Mouse (Mus musculus) megakaryocyte, embryonic 14.5 days (primary cell): ENCODE results near the gene Ift27.

Source experiments
- FLI1 ChIP-seq: IDR thresholded peaks from 2 replicates; pipeline ENCODE4 v1.6.1; 2012; ENCODE audit warnings: low read length, inconsistent platforms, mixed read lengths
- GATA1 ChIP-seq: IDR thresholded peaks from 3 replicates; pipeline ENCODE4 v1.6.1; 2012; ENCODE audit warnings: mixed read lengths, low read length, inconsistent platforms, borderline replicate concordance

DNA sequence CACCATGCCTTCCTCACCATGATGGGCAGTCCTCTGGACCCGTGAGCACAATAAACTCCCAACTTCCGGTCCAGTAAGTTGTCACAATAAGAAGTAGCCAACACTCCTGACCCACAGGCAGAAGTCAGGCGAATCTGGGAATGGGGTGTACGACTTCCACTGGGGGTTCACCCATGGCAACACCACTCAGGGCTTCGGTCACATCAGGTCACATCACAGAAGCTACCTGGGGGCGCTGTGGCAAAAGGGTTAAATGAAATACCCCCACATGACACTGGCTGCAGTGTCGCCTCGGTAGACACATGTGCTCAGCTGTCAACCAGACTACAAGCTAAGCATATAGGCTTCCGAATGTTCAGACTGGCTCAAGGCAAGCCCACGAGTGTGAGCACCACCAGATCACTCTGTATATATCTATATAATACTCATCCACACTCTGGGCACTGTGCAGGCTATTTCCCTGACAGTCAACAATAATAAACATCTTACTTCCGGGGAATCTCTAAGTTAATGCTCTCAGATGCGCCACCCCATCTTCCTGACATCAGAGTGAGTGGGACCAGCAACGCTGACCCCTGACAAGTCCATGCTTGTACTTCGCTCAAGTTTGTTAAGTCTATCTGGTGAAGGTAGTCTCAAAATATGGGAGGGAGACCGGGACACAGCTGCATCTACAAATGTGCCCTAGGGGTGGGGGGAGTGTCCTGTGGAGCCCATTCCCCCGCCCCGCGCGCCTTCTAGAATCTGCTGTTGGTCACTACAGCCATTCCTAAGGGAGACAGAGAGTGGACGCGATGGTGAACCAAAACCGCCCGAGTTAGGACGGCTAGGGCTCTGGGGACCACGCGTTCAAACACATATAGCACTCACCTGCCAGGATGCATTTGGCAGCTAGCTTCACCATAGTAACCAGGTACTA is 749 bp downstream of the Ift27 start:
- TF ChIP-seq FLI1 (no peak), GATA1 (no peak)
